Mouse (Mus musculus) left cerebral cortex, adult 6 months (tissue): ENCODE data around the gene 1810024B03Rik. TPM values are rescaled to one million over a fixed set of nuclear protein-coding genes. Genes with fewer than 3 reads are reported as not detected.

Experiments used
- long read RNA-seq, 2 experiments: library from polyadenylated mRNA; unstranded; transcript quantifications; one replicate each; pipeline ENCODE4 v2.0.0; 2019 to 2020
- polyA plus RNA-seq: library from polyadenylated mRNA; unstranded; fragments of <200 nt; fragmentation: Nextera tagmentation; gene quantifications from 2 replicates; pipeline ENCODE4 v1.2.3, GENCODE M21; 2021

The 1810024B03Rik gene
- 1.2 TPM in 2 replicates for polyA plus RNA-seq
- long read RNA-seq, experiment 1, partial matches to known transcripts, result 0 of 2 reads
- long read RNA-seq, experiment 1, other reads (novel, unspliced or antisense), result 1 of 2 reads
- long read RNA-seq, experiment 2, partial matches to known transcripts, result 0 of 5 reads
- long read RNA-seq, experiment 2, other reads (novel, unspliced or antisense), result 1 of 5 reads

DNA sequence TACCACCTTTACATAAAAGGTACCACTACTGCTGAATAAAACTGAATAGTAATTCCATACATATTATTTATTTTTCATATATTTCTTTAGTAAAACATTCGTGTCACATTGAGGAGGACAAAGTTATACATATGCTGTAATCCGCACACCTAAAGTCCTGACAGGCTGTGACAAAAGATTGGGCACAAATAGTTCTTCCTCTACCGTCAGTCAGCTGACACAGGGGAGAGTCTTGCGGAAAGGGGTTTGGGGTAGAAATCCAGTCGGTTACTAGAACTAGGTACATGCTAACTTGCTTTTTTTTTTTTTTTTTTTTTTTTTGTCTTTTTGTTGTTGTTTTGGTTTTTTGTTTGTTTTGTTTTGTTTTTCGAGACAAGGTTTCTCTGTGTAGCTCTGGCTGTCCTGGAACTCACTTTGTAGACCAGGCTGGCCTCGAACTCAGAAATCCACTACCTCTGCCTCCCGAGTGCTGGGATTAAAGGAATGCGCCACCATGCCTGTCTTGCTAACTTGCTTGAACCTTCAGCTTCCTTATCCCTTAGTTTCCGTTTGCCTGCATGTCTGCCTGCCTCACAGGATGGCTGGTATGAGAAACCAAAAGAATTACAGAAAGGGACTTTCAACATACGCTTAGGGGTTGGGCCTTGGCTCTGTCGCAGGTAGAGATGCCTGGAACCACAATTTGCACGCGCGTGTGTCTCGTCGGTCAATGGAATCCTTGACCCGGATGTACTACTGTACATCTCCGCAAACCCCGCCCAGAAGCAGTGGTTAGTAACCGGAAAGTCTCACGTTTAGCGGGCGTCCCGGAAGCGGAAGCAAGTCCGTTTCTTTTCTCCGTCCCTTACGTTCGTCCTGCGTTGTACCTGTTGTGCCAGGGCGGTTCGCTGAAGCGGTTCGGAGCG is at the start of gene 1810024B03Rik, which contains the start of gene Snrnp200:
Gene 1810024B03Rik (minus strand): TSS at position 734 of the 905 bp plus-strand sequence.
Gene Snrnp200 (plus strand): TSS at position 840 of the 905 bp plus-strand sequence.

DNA sequence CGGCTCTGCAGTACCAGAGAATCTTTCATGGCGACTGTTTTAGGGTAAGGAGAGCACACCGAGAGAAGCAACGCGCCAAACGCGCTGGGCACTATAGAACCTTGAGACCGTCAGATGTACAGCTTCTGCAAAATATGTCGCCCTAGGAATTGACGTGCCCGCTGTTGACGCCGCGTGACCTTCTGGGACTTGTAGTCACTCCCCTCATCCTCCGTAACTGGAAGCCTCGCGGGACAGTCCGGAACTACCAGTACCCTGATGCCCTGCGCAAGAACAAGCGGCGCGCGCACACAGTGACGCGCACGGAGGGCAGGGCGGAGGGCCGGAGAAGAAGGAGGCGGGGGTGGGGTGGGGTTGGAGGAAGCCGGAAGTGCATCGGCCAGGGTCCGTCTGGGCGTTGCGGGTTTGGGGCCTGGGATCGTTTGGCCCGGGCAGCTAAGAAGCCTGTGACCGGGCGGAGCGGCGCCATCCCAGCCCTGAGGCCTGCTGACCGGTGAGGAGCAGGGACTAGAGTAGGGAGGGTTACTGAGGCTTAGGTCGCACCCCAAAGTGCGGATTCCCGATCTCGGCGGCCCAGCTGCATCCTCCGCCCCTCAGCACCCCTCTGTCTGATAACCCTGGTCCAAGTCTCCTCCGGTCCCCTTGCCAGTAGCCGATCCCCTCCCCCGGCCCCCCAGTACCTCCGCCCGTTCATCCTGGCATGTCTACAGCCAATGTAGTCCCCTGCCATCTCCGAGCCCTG is 39.7 kb upstream of the 1810024B03Rik start, which contains the start of the genes Ciao1 and Tmem127:
Gene Ciao1 (minus strand): TSS at position 225 of the 742 bp plus-strand sequence.
Gene Tmem127 (plus strand): TSS at position 317 of the 742 bp plus-strand sequence.

DNA sequence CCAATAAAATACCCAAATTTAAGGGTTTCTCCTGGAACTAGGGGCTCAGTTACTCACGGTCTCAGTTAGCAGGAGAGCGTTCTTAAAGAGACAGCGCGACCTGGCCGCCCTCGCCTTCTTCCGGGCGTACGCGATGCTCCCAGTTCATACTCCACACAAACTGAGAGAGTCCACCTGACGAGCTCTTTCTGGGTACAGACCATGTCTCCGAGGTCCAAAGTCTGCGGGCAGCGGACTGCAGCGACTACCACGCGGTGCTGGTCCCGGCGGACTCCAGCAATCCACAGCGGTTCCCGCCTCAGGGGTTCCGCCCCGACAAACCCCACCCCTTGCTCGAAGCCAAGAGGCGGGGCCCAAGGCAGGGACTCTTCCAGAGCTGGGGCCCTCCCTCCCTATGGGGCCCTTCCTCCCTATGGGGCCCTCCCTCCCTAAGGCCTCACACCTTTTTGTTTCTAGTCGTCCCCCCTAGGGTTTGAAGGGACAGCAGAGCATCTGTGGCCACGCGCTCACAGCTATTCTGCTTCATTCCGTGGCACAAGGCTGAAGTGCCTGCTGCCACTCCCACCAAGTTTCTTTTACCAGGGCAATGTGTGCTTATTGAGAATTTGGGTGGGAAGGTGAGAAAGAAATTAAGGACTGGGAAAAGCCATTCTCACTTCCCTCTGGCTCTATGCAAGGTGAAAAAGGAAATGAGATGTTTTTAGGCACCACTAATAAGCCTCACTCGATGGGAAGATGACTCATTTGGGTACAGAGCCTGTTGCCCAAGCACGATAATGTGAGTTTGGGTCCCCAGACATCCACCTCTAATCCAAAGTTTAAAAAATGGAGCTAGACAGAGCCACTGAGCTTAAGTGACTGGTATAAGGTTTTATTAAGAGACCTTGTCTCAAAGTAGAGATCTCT is 64.7 kb downstream of the 1810024B03Rik start, which contains the start of gene Itpripl1:
Gene Itpripl1 (minus strand): TSS at position 285 of the 906 bp plus-strand sequence.

Other genes with a start within 250 kb of the 1810024B03Rik start
- 0.77 and 0.83 TPM in 2 replicates for gene Ap4e1, start 199.6 kb downstream of the 1810024B03Rik start, polyA plus RNA-seq
- 53.0 and 66.4 TPM in 2 replicates for gene Blvra, start 137.6 kb downstream of the 1810024B03Rik start, polyA plus RNA-seq
- 1.0 and 1.1 TPM in 2 replicates for gene Ncaph, start 74.3 kb downstream of the 1810024B03Rik start, polyA plus RNA-seq
- gene Itpripl1, start 64.8 kb downstream of the 1810024B03Rik start, polyA plus RNA-seq, result 4.6 and 5.6 TPM in 2 replicates
- gene Snrnp200, start 106 bp upstream of the 1810024B03Rik start, polyA plus RNA-seq, result 19.2 and 23.1 TPM in 2 replicates
- 26.4 and 45.7 TPM in 2 replicates for gene Ciao1, start 39.5 kb upstream of the 1810024B03Rik start, polyA plus RNA-seq
- gene Tmem127, start 39.6 kb upstream of the 1810024B03Rik start, polyA plus RNA-seq, result 34.3 and 92.3 TPM in 2 replicates
- gene Stard7, start 61.9 kb upstream of the 1810024B03Rik start, polyA plus RNA-seq, result 43.4 and 44.6 TPM in 2 replicates
- gene Dusp2, start 127.9 kb upstream of the 1810024B03Rik start, polyA plus RNA-seq, result 2.4 and 2.9 TPM in 2 replicates
- not detected in 2 replicates for gene Astl, start 130.4 kb upstream of the 1810024B03Rik start, polyA plus RNA-seq
- gene Adra2b, start 154.9 kb upstream of the 1810024B03Rik start, polyA plus RNA-seq, result 0.73 and 1.2 TPM in 2 replicates
- gene Gpat2, start 216.9 kb upstream of the 1810024B03Rik start, polyA plus RNA-seq, result 0.08 TPM in 1 of 2 replicates, not detected in the other
- 39.2 and 51.0 TPM in 2 replicates for gene Fahd2a, start 236.3 kb upstream of the 1810024B03Rik start, polyA plus RNA-seq